Mouse (Mus musculus) T-cell, adult 2 months (primary cell): ENCODE measurements around the gene Sppl3.

Experiments
- DNase-seq: peaks from one replicate; pipeline ENCODE4 v3.0.0; 2022; ENCODE audit warnings: low spot score

The Sppl3 gene

GRCm38 (mm10) chr5:114997327-114997726 lies 13.6 kb upstream of the Sppl3 start:
- no peak for DNase-seq

DNA sequence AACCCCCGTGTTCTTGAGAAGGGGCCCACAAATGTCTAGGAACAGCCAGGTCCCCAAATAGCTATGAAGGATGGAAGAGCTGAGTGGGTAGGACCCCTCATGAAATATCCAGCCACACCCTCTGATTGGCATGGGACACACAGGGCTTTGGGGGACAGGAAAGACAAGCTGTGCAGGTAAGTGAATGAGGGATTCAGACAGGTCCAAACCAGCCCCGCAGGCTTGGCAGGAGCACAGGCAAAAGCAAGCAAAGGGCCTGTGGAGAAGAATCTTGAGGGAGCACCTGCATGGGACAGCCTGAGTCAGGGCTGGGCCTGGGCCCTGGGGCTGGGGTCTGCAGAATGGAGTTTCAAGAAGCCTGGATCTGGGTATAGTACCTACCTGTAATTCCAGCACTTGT lies 10.4 kb upstream of the Sppl3 start:
- DNase-seq: no peak

GRCm38 (mm10) chr5:115001464-115001863 lies 9.5 kb upstream of the Sppl3 start:
- DNase-seq: no peak

DNA sequence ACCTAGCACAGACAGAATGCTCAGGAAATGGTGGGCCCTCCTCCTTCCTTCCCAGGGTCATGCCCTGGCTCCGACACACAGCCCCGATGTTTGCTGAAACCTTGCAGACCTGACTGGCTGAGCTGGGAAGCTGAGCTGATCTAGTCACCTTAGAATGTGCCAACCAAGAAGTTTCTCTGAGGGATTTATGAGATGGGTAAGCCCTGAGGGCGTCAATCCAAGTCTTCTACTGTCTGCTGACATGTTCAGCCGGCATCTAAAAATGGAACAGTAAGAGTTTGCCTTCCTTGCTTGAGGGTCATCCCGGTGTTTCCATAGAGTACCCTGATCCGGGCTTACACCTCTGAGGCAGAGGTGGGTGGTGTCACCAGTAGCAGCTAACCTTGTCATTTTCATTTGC lies 8.2 kb upstream of the Sppl3 start:
- no peak for DNase-seq

DNA sequence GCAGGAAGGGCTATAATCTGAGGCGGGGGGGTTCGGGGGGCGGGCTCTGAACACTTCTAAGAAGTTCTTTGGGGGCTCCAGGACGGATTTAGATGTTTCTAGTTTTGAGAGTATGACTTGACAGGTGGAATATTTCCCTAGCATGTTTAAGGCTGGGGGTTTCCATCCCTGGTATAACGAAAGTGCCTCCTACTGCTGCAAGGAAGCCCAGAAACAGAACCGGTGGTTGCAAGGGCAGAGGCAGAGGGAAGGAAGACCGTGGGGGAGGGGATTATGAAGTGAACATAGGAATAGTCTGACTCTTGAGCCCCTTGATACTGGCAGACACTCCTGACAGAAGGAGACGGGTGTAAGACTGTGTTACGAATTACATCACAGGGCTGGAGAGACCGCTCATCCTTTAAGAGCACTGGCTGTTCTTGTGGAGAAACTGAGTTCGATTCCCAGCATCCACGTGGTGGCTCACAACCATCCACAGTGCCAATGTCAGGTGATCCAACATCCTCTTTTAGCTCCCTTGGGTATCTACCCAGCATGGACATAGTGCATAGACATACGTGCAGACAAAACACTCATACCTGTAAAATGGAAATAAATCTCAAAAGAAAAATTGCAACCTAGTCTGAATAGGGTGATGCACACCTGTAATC lies 7.6 kb upstream of the Sppl3 start:
- no peak for DNase-seq

DNA sequence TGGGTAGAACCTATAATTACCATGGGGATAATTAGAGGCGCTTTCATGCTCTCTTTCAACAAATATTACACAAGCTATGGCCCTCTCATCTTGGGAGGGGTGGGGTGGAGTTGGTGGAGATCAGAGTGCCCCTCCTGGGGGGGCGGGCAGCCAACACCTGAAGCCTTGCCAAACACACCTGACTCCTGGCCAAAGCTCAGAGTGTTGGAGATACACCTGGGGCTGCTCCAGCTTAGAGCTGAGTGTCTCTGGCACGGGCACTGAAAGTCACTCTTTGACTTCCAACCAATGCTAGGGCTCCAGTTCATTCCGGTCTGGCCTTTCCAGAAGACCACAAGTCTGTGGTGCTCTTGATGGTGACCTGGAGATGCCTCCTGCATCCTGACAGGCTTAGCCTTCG lies 3.2 kb upstream of the Sppl3 start:
- DNase-seq: no peak

GRCm38 (mm10) chr5:115008307-115008706 lies 2.6 kb upstream of the Sppl3 start:
- DNase-seq: no peak

- no peak for DNase-seq
Observed at GRCm38 (mm10) chr5:115009143-115009542, 1.8 kb upstream of the Sppl3 start.

DNA sequence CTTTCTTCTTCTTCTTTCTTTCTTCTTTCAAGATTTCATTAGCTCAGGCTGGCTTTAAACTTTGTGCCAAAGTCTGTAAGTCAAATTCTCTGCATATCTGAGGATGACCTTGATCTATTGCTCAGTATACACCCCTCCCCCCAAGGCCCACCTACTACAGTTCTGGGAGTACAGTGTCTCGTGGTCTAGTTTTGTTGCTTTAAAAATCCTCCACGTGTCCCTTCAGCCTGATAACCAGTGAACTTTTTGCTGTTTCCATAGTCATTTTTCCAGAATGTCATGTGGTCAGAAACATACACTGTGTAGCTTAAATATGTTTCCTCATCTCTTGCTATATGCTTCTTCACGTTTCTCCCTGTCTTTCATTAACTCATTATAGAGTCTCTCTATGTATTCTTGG lies 976 bp upstream of the Sppl3 start:
- DNase-seq: no peak

DNA sequence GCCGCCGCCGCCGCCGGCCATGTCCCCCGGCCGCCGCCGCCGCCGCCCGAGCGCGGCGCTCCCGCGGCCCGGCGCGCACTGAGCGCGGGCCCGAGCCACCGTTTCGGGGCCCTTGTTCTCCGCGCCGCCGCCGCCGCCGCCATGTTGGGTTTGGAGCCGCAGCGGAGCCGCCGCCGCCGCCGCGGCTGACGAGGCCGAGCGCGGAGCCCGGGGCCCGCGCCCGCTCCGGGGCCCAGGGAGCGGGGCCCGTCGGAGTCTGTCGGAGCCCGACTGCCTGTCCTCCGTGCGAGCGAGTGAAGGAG lies 231 bp downstream of the Sppl3 start:
- DNase-seq: no peak

DNA sequence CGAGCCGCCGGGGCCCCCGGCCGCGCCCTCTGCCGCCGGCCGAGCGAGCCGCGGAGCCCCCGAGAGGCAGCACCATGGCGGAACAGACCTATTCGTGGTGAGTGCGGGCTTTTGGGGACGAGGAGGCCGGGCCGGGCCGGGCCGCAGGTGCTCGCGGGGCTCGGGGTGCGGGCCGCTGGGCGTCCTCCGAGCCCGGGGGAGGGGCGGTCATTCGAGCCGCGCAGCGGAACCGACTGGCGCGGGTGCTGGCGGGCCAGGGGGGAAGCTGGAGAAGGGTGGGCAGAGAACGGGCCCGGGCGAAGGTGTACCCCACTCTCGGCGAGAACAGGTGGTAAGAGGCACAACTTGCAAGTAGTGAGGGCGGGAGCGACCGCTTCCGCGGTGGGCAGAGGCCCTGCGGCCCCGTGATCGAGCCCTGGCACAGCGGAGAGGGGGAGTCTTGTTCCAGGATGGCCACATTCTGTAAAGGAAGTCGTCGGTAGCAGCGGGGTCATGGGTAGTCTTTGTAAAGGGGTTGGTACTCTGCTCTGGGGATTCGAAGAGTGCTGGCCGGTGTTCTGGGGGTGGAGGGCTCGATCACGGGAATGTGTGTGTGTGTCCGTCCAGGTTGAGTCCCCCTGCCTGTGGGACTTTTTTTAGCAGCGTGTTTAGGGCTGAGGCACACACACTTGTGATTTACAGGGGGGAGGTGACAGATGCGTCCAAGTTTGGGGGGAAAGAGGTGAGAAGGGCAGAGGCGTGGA lies 753 bp downstream of the Sppl3 start:
- DNase-seq: peak; percentile 55

DNA sequence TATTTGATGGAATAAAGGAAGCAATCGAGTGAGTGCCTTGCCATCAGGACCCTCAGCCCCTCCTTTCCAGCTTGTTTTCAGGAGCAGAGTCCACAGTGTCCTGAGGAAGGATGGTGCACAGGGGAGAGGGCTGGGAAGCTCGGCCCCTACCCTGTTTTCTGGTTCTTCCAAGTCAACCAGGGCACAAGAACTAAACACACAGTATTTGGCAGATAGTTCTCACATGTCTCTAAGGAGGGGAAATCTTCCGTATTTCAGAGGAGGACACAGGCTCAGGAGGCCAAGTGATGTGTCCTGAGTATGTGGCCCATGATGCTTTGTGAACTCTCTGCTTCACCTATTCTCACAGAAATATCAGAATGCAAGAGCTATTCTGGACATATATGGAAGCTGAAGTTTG lies 2.5 kb downstream of the Sppl3 start:
- DNase-seq: no peak

- no peak for DNase-seq
Observed at GRCm38 (mm10) chr5:115014570-115014969, 3.6 kb downstream of the Sppl3 start.

- DNase-seq: no peak
Observed at GRCm38 (mm10) chr5:115015121-115015520, 4.2 kb downstream of the Sppl3 start.

- DNase-seq: no peak
Observed at GRCm38 (mm10) chr5:115018270-115018669, 7.3 kb downstream of the Sppl3 start.

GRCm38 (mm10) chr5:115018813-115019212 lies 7.9 kb downstream of the Sppl3 start:
- DNase-seq: no peak

GRCm38 (mm10) chr5:115022021-115022420 lies 11.1 kb downstream of the Sppl3 start:
- no peak for DNase-seq

- no peak for DNase-seq
Observed at GRCm38 (mm10) chr5:115026170-115026569, 15.2 kb downstream of the Sppl3 start.

- no peak for DNase-seq
Observed at GRCm38 (mm10) chr5:115027109-115027508, 16.2 kb downstream of the Sppl3 start.

DNA sequence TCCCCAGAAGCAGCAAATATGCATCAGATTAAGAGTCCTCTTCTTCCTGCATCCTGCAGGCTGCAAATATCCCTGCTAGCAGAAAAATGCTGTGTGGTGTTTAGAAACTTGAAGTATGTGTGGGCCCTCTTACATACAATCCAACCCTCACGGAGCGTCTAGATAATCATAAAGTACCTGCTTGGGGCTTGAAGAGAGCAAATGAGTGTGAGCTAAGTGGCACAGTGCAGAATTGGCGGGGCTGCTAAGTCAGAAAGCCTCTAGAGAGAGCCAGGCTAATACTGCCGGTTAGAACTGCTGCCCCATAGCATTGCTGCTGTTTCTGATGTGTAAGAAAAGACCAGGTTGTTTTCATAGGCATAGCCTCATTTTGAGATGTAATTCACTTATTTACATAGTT lies 18.0 kb downstream of the Sppl3 start:
- DNase-seq: no peak

DNA sequence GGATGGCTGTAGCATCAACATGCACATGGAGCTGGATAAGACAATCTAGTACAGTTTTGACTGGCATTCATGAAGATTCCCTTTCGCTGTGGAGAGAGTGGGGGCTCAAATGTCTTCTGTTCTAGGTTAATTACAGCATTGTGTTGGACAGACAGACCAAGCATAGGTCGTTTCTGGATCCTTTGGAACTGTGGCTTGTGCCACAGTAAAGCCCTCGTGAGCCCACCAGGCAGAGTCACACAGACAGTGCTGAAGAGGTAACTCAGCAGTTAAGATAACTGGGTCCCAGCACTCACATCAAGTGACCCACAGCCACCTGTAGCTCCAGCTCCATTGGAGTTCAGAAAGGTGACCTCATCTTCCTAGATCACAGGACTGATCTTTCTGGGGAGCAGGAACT lies 18.6 kb downstream of the Sppl3 start:
- no peak for DNase-seq

DNA sequence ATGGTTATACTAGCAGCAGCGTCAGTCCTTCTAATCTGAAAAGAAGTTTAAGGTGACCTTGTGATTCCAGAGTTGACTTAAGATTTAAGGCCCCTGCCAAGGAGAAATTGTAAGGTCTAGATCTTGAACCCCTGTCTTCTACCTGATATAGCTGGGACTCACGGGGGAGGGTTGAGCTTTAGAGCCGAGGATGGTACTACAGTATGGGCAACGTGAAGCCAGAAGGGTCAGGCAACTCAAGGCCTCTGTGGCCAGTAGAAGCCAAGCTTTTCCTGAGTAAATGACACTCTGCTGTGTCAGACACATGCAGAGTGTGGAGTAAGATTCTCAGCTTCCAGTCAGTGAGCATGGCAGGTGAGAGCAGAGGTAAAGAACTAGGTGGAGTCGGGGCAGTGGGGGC lies 20.6 kb downstream of the Sppl3 start:
- DNase-seq: no peak

DNA sequence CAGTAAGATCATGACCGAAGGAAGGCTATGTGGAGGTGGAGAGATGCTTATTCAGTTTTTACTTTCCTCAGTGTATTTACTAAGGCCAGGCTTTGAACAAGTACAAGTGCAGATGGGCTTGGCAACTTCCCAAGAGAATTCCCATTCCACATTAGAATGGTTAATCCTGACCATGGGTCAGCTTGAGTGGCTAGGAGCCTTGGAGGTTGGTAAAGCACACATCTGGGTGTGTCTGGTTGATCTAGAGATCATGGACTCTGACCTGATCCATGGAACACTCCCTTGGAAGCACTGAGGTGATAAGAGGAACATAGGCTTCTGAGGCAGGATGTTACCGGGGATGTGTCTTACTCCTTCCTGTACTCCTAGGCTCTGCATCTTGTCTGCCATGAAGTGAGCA lies 21.7 kb downstream of the Sppl3 start:
- no peak for DNase-seq

DNA sequence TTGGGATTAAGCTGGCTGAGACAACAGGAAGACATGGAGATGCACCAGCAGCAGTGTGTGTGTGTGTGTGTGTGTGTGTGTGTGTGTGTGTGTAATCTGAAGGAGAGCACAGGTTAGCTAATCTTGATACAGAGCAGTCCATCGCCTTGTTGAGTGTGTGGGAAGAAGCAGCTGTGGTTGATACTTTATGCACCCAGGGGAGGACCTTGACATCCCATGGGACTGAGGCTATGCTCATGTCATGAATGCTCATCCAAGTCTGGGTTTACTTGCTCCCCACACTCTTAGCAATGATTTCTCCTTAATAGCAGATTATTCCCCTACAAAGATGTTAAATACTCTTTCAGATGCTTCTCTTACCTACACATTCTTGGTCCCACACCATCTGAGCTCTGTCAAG lies 24.3 kb downstream of the Sppl3 start:
- DNase-seq: no peak
